ENCODE assay signal across 14 mouse cellular contexts in genomic region chr10:68039641-68040205, GRCm38 (mm10).
DNase-seq lines count a peak whose midpoint lies in the region; ATAC-seq and TF ChIP-seq lines count a peak whose summit lies in the region.
"Had no signal": no experiment of that assay in that cellular context is flagged by ENCODE, and none has a peak within 500 bp of the region (broad histone marks: within the 10 kb centered on the region; RNA-seq: fewer than 3 reads in every experiment).

No protein-coding gene starts in this region.

- H3K27ac ChIP-seq in kidney, embryonic 16.5 days (ENCODE audit: low read length): no peak overlapping the region; the same call in none of the 2 replicates
- peak overlapping the region; percentile 61 for H3K27ac ChIP-seq in hindbrain, embryonic 13.5 days
- H3K27ac ChIP-seq in midbrain, postnatal 0 days (ENCODE audit: low read depth, low read length): no peak overlapping the region
- no peak overlapping the region for H3K27ac ChIP-seq in liver, embryonic 11.5 days (ENCODE audit: low read depth, low read length)

- no peak for DNase-seq in kidney, adult 18-20 months
- peak; percentile 23 for DNase-seq in brain, adult 2 months (ENCODE audit: low read depth, low spot score)
- DNase-seq in midbrain, postnatal 0 days (ENCODE audit: low spot score): no peak
- no peak for DNase-seq in heart, adult 8-10 months (ENCODE audit: low spot score)
- DNase-seq in thymus, postnatal 0 days (ENCODE audit: low spot score): no peak
- no peak for DNase-seq in liver, embryonic 11.5 days (ENCODE audit: low spot score)
- DNase-seq: gastrocnemius, postnatal 14 days; lung, embryonic 14.5 days; right cerebral cortex, postnatal 25 days; thymus, postnatal 14 days had no signal

- 0 out of 2 replicates have a peak, but pooled peaks have one; percentile 54 for ATAC-seq in kidney, embryonic 16.5 days (ENCODE audit: low FRiP score, low TSS enrichment)
- no peak for ATAC-seq in hindbrain, embryonic 13.5 days (ENCODE audit: low FRiP score)
- 0 out of 2 replicates have a peak, but pooled peaks have one; percentile 44 for ATAC-seq in midbrain, postnatal 0 days (ENCODE audit: low FRiP score)
- no peak for ATAC-seq in liver, embryonic 11.5 days (replicated peaks; ENCODE audit: low FRiP score)

- no peak for TF ChIP-seq CTCF in midbrain, postnatal 0 days (IDR thresholded peaks at IDR 0.05)

- no peak overlapping the region for H3K4me3 ChIP-seq in kidney, embryonic 16.5 days (ENCODE audit: low read length)
- H3K4me3 ChIP-seq in hindbrain, embryonic 13.5 days: no peak overlapping the region
- no peak overlapping the region for H3K4me3 ChIP-seq in midbrain, postnatal 0 days (ENCODE audit: low read depth, low read length)
- no peak overlapping the region for H3K4me3 ChIP-seq in liver, embryonic 11.5 days (ENCODE audit: low read depth, low read length)
- H3K4me3 ChIP-seq: myocyte had no signal

- H3K4me1 ChIP-seq in kidney, embryonic 16.5 days (ENCODE audit: insufficient read depth, low read length): 0 out of 2 replicates have a peak, but pooled peaks cover 3% of the 10 kb centered on the region
- peaks cover 25% of the 10 kb centered on the region for H3K4me1 ChIP-seq in hindbrain, embryonic 13.5 days (replicated peaks)
- H3K4me1 ChIP-seq in midbrain, postnatal 0 days (ENCODE audit: insufficient read depth, low read length): no peaks in the 10 kb centered on the region
- H3K4me1 ChIP-seq in liver, embryonic 11.5 days (replicated peaks; ENCODE audit: control insufficient read depth, insufficient read depth, low read length): peaks cover 4% of the 10 kb centered on the region

- no peak overlapping the region for H3K9ac ChIP-seq in kidney, embryonic 16.5 days (replicated peaks; ENCODE audit: low read length)
- H3K9ac ChIP-seq in hindbrain, embryonic 13.5 days: no peak overlapping the region
- H3K9ac ChIP-seq in midbrain, postnatal 0 days (replicated peaks; ENCODE audit: low read length, poor library complexity, severe bottlenecking): peak overlapping the region; percentile 30; the same call in 1 of the 2 replicates
- H3K9ac ChIP-seq in liver, embryonic 11.5 days (ENCODE audit: low read depth, low read length): no peak overlapping the region
- H3K9ac ChIP-seq: lung, embryonic 14.5 days had no signal

- H3K9me3 ChIP-seq in kidney, embryonic 16.5 days (ENCODE audit: low read length): no peaks in the 10 kb centered on the region
- no peaks in the 10 kb centered on the region for H3K9me3 ChIP-seq in hindbrain, embryonic 13.5 days
- H3K9me3 ChIP-seq in midbrain, postnatal 0 days (ENCODE audit: low read length): 0 out of 2 replicates have a peak, but pooled peaks cover 2% of the 10 kb centered on the region
- H3K9me3 ChIP-seq in liver, embryonic 11.5 days (ENCODE audit: control insufficient read depth, low read length): no peaks in the 10 kb centered on the region

- peaks cover 10% of the 10 kb centered on the region; the same call in 1 of the 2 replicates for H3K36me3 ChIP-seq in kidney, embryonic 16.5 days (ENCODE audit: insufficient read depth, low read length)
- H3K36me3 ChIP-seq in hindbrain, embryonic 13.5 days: peaks cover 4% of the 10 kb centered on the region; the same call in 1 of the 2 replicates
- no peaks in the 10 kb centered on the region for H3K36me3 ChIP-seq in midbrain, postnatal 0 days (ENCODE audit: insufficient read depth, low read length)
- 0 out of 2 replicates have a peak, but pooled peaks cover 3% of the 10 kb centered on the region for H3K36me3 ChIP-seq in liver, embryonic 11.5 days (ENCODE audit: control insufficient read depth, insufficient read depth, low read length)
- H3K36me3 ChIP-seq: G1E had no signal

- 78% methylated on average over 14 of the region's 14 CpGs for WGBS in kidney, embryonic 16.5 days
- 50% methylated on average over 14 of the region's 14 CpGs for WGBS in hindbrain, embryonic 13.5 days
- WGBS in midbrain, postnatal 0 days: 49% methylated on average over 14 of the region's 14 CpGs
- 84% methylated on average over 14 of the region's 14 CpGs for WGBS in liver, embryonic 11.5 days

- no peak overlapping the region for H3K4me2 ChIP-seq in kidney, embryonic 16.5 days (replicated peaks; ENCODE audit: low read depth, low read length)
- H3K4me2 ChIP-seq in hindbrain, embryonic 13.5 days: no peak overlapping the region
- H3K4me2 ChIP-seq in midbrain, postnatal 0 days (ENCODE audit: low read depth, low read length, poor library complexity, severe bottlenecking): peak overlapping the region; percentile 5; the same call in 1 of the 2 replicates
- H3K4me2 ChIP-seq in liver, embryonic 11.5 days: no peak overlapping the region
- H3K4me2 ChIP-seq: lung, embryonic 14.5 days had no signal

- no peaks in the 10 kb centered on the region for H3K27me3 ChIP-seq in kidney, embryonic 16.5 days (ENCODE audit: insufficient read depth, low read length)
- no peaks in the 10 kb centered on the region for H3K27me3 ChIP-seq in hindbrain, embryonic 13.5 days
- no peaks in the 10 kb centered on the region for H3K27me3 ChIP-seq in midbrain, postnatal 0 days (ENCODE audit: insufficient read depth, low read length)
- no peaks in the 10 kb centered on the region for H3K27me3 ChIP-seq in liver, embryonic 11.5 days (replicated peaks; ENCODE audit: control insufficient read depth, insufficient read depth, low read length)

Comparison
In these comparisons a context has a peak if more than half of its experiments do, and no peak if none do; other contexts are left out.
1. ATAC-seq: peak in kidney, embryonic 16.5 days (single experiment) and midbrain, postnatal 0 days (single experiment); none in hindbrain, embryonic 13.5 days (single experiment) and liver, embryonic 11.5 days (single experiment).